Mouse (Mus musculus): ENCODE data around the gene Adat3.
"Not testable (repeated sequence)": the region's sequence is repeated elsewhere in the genome, so short reads cannot be mapped to it uniquely, and the experiment has no call there.

Gene Adat3

DNA sequence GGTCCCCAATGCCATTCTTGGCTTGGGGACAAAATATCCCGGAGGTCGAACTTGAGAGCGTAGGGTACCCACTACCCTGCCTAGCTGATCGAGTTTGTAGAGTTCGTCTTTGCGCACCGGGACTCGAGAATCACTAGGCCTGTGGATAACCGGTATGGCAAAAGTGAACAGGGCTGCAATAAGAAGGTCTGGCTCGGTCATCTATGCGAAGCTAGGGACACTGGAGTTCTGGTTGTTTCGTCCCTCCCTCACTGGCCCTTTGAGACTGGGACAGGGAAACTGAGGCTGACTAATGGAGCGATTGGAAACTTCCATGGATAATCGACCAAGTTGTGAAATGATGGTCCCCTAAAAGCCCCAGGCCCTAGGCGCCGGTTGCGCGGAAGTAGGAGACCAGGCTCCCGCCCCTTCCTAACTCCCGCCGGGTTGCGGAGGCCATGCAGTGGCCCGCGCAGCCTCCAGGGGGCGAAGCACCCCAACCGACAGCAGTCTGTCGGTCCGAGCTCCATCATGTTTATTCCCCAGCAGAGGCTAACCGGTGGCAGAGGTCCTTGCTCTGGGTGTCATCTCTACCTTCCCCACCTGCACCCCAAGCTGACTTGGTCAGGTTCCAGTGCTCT, 24.4 kb upstream of the Adat3 start:
- in situ Hi-C loops (cut with MboI, MseI): loop anchor here (5.0 kb wide), 1 partner anchor 109 kb away; no protein-coding TSS in a partner anchor

DNA sequence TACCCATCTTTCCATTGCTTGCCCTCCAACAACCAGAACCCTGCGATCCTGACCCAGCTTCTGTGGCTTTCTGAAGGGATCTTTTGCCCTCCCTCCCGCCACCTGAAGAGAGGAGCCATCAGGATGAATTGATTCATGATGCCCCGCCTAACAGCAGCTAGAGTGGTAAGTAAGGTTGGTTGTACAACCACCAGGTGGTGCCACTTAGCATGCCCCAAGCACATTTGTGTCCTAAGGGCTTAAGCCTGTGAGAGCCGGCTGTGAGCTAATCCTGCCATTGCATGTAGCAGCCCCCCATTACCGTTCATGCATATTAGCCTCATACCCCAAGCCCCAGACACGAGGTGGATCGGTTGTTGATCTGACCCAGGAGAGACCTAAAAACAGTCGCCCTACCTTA, 23.8 kb upstream of the Adat3 start:
- in situ Hi-C loops (cut with MboI, MseI): loop anchor here (5.0 kb wide), 1 partner anchor 108 kb away; no protein-coding TSS in a partner anchor

DNA sequence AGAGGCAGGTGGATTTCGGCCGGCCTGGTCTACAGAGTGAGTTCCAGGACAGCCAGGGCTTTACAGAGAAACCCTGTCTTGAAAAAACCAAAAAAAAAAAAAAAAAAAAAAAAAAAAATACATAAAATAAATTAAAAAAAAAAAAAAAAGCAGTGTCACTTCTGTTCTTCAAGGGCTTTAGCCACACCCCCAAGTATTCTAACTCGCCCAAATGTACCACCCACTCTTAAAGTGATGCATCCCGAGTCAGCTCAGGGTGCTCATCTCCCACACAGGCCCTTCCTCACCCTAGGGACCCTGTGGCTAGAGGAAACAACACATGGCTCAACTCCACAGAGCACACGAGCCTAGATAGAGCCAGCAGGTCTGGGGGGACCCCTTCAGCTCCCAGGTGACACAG, 19.6 kb upstream of the Adat3 start:
- in situ Hi-C loops (cut with MboI, MseI): no loop called here

DNA sequence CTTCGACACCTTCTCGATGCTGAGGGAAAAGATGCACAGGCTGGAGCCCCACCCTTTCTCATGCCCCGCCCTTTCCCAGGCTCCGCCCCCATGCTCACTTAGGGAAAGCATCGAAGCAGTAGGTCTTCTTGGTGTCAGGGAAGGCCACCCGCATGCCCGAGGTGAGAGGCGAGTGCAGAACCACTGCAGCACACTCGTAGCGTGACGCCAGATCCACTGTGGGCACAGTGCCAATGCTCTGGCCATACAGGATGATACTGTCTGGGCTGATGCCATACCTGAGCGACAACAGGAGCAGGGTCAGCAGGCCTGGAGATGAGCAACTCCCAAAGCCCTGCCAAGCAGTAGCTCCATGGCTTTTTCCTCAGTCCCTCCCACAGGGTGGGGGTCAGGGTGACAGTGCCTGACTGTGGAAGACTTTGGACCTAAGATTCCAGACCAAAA, 18.6 kb upstream of the Adat3 start:
- in situ Hi-C loops (cut with MboI, MseI): no loop called here

DNA sequence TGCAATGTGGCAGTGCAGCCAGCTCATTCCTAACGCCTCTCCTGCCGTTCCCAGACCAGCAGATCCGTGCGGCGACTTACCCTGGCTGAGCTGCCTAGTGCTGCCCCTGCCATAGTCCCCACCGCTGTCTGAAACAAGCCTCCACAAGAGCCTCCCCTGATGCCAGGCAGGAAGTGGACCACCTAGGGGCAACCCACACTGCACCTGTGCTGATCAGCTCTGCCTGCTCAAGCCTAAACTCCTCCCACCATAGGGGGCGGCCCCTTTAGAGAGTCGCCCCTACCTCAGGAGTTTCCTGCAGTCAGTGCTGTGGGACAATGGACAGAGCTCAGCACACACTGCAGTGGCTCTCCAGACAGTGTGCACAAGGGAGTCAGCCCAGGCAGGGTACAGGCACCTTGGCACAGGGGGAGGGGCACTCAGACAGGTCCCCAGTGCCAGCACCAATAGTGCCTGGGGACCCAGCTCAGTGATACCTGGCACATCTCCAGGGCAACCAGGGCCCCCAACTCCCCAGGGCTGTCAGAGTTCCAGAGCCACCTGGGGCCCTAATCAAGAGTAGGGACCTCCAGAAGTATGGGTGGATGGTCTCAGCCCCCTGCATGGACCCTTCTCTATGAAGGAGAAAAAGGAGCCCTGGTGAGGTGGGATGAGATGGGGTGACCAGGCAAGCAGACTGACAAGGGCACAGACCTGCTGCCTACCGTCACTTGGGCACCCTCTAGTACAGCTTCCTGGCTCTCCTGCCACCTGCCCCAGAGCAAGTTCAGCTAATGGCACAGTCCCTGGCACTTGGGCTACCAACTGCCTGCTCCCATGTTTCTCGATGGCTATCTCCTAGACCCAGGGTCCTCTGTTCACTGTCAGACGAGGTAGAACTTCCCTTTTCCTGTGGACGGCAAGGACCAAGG, 17.8 kb upstream of the Adat3 start:
- in situ Hi-C loops (cut with MboI, MseI): no loop called here

DNA sequence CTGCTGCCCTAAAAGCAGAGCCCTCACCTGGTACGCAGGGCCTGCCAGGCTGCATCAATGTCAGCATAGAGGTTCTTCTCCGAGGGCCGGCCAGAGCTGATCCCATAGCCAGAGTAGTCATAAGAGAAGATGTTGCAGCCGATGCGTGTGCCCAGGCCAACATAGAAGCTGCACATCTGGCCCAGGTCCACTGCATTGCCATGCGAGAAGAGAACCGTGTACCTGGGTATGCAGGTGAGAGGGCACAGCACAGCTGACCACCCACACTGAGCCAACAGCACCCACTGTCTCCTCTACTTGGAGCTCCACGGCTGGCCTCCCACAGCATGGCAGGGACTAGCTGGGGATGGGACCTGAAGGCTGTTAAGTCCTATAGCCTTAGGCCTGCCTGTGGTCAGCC, 17.1 kb upstream of the Adat3 start:
- in situ Hi-C loops (cut with MboI, MseI): no loop called here

DNA sequence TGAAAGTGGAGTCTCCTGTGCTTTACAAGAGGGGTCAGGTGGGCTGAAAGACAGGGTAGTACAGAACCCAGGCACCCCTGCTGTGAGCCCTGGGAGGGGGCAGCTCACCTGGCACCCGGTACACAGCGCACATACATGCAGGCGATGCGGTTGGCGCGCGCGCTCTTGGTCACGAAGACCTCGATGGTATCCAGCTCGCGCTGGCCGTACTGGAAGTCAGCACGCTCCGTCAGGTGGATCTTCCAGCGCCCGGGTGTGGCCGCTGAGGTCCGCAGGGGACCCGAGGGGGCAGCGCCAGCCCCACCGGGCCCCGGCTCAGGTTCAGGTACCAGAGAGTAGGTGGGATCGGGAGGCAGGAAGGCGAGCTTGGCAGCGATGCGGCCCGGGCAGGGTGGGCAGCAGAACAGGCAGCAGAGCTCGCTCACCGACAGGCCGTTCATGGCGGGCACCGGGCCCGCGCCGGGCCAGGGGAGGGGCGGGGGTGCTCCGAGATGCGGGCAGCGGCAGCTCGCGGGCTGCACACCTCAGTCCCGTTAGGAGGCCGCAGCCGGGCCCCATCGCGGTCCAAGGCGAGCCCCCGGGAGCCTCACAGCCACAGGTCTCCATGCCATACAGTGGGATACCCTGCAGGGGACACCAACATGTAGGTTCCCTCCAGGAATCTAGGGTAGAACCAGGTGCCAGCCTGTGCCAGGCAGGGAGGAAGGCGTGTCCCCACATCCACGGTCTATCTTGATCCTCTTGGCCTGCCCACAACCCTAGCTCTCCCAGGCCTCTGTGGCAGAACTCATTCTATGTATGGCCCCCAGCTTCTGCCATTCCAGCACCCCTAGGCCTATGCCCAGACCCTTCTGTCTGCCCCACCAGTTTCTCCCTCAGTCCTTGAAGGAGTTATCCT, 16.0 kb upstream of the Adat3 start:
- in situ Hi-C loops (cut with MboI, MseI): no loop called here

DNA sequence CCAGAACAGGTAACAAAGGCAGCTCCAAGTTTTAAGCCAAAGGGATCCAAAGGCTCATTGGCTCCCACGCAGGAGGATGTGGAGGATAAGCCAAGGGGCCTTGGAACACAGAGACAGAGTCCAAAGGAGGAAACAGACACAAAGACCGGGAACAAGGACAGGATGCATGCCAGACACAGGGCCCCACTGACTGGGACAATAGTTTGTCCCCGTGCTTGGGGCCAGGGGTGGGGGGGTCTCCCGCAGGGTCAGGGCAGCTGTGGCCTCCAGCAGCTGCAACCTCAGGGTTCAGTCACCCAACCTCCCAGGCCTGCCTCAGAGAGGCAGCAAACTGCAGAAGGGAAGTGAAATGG, 15.4 kb upstream of the Adat3 start:
- in situ Hi-C loops (cut with MboI, MseI): no loop called here

DNA sequence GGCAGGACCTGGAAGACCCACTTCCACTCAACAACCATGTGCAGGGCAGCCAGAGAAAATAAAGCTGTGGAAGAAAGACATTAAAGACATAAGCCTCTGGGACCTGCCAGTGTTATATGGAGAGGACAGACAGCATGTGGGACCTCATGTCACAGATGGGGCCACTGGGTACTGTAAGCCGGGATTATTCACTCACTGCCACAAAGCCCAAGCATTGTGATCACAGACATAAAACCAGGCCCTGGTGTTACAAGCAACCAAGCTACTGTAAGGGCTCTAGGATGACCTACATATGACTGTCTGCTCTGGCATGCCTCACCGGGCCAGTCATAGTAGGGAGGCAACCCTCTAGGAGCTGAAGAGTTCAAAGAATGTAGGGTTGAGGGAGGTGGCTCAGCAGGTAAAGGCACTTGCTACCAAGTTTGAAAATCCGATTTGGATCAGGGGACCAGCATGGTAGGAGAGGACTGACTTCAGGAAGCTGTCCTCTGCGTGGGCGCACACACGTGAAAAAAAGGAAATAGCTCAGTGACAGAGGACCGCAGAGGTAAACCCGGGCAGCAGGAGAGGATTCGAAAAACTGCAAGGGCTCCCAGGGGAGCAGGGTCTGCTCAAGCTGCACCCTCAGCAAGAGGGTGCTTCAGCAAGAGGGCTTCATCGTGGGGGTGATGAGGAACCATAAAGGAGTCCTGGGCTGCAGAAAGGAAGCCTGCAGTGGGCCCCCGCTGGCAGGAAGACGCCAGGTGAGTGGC, 13.4 kb upstream of the Adat3 start:
- in situ Hi-C loops (cut with MboI, MseI): no loop called here

DNA sequence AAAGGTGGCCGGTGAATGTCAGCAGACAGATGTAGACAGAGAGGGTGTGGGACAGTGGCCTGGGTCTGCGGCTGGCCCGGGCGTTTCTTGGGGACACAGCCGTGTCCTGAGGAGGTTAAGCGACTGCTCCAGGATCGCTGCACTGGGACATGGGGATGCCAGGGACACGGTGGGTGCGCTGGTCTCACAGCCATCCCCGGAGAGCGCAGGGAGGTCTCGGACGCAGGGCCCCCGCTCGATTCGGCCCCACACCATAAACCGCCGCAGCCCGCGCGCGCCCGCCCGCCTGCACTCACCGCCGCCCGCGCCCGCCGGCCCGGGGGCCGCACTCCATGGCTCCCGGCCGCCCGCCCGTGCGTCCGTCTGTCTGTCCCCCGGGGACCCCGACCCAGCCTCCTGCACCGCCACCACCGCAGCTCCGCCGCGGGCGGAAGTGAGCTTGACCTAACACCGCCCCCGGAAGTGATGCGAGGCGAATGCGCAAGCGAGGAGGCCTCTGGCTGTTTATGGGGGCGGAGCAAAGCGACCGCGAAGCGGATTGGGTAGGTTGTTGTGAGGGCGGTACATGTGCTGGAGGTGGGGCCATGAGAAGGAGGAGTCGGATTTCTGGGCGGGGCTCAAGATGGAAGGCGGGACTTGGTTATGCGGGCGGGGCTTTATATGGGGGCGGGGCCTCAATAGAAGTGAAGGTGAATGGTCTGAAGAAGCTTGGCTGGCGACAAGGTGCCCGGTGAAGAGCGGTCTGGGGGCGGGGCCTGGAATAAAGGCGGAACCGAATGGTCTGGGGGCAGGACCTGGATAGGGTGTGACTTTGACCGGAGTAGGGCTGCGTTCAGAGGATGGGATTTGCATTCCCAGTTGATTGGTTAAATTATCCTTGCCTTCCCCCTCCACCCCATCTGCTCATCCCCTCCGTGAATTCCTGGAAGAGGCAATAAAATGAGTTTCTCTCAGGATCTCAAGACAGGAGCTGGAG, 12.5 kb upstream of the Adat3 start, which contains the start of gene Abhd17a:
Abhd17a (minus strand) TSS at position 463 of the 976 bp plus-strand sequence.
- in situ Hi-C loops (cut with MboI, MseI): loop anchor here (10.0 kb wide), 1 partner anchor 365 kb away; no protein-coding TSS in a partner anchor

DNA sequence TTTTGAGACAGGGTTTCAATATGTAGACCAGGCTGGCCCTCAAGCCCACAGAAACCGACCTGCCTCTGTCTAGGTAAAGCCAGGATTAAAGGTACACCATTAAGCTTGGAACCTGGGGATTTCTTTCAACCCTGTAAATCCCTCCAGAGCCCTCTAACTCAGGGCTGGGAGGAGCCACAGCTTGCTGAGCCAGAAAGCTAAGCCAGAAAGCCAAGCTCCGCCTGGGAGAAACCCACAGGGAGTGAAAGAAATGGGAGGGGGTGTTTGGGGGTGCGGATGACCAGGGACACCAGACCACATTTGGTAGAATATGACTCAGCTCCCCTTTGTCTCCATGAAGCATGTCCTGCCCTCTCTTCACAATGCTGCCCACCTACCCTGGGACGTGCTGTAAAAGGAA, 6.4 kb upstream of the Adat3 start:
- in situ Hi-C loops (cut with MboI, MseI): loop anchor here (10.0 kb wide), 1 partner anchor 358 kb away; no protein-coding TSS in a partner anchor

DNA sequence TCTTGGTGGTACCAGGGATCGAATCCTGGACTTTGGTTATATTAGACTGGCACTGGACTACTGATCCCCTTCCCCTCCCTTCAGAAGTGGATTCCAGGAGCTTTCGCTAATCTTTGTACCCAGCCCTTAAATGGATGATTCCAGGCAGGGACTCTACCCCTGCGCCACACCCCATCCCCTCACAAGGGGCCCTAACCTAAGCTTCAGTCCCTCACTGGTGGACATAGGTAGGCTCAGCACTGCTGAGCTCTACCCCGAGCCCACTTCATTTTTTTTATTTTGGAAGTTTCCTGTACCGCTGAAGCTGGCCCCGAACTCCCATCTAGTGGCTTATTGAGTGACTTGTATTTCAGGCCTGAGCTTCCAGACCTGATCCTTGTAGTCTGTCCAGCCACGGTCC, 684 bp downstream of the Adat3 start:
- in situ Hi-C loops (cut with MboI, MseI): no loop called here

DNA sequence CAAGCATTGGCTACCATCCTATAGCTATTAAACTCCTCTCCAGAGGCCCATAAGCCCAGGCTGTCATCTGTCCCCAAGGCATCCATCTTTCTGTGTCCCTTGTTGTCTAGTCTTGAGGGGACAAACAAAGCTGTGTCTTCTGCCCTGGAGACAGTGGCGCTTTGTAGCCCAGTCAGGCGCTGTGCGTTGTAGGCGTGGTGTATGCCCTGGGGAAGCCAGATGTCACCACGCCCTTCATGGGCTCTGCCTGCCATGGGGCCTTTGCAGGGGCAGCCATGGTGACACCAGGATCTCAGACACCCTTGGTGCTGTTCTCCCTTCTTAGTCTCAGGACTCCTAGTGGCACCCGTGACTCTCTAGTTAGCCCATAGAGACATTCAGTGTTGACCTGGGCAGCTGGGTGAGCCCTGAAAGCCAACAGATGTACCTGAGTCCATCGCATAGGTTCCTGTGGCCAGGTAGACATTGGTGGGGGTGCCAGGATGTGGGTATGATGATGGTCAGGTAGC, 1.4 kb downstream of the Adat3 start:
- in situ Hi-C loops (cut with MboI, MseI): no loop called here

DNA sequence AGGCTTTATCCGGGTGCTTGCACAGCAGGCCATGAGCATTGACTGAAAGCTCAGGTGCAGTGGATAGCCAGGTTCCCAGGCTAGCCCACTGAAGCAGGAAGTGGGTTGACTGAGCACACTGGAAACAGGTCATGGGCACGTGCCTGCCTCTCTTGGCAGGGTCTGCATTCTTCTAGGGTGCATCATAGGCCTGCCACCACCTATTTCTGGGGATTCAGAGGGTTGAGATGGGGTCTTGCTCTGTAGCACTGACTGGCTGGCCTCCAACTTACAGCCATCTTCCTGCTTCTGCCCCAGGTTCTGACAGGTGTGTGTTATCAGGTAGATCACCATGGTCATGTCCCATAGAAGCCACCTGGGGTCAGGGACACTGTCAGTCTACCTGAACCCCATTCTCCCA, 2.3 kb downstream of the Adat3 start:
- in situ Hi-C loops (cut with MboI, MseI): no loop called here

DNA sequence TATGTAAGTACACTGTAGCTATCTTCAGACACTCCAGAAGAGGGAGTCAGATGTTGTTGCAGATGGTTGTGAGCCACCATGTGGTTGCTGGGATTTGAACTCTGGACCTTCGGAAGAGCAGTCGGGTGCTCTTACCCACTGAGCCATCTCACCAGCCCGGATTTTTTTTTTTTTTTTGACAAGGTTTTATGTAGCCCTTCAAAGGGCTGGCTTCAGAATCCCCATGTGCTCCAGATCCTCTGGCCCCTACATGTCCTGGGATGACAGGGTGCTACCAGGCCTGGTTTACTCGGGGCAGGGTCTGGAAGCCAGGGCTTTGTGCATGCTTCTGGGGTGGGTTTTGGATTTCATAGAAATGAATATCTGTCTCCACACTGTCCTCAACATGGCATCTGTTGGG, 3.0 kb downstream of the Adat3 start, which contains the start of gene Gm49322:
Gm49322 (plus strand) TSS at position 301 of the 400 bp plus-strand sequence.
- in situ Hi-C loops (cut with MboI, MseI): not testable (repeated sequence)

DNA sequence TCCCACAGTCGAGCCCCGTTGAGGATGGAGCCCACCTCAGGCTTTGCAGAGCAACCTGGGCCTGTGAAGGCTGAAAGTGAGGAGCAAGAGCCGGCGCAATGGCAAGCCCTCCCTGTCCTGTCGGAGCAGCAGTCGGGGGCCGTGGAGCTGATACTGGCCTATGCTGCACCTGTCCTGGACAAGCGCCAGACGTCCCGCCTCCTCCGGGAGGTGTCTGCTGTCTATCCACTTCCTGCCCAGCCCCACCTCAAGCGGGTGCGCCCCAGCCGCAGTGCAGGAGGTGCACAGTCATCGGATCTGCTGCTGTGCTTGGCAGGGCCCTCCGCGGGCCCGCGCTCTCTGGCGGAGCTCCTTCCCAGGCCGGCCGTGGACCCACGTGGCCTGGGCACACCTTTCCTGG, 3.6 kb downstream of the Adat3 start:
- in situ Hi-C loops (cut with MboI, MseI): no loop called here

DNA sequence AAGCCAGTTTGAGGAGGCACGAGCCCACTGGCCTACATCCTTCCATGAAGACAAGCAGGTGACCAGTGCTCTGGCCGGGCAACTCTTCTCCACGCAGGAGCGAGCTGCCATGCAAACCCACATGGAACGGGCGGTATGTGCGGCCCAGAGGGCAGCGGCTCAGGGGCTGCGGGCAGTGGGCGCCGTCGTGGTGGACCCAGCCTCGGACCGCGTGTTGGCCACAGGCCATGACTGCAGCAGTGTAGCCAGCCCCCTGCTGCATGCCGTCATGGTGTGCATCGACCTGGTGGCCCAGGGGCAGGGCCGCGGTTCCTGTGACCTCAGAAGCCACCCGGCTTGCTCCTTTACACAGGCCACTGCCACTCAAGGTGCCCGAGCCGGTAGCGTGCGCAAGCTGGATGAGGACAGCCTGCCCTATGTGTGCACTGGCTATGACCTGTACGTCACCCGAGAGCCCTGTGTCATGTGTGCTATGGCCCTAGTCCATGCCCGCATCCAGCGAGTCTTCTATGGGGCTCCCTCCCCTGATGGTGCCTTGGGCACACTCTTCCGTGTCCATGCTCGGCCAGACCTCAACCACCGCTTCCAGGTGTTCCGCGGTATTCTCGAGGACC, 4.2 kb downstream of the Adat3 start:
- in situ Hi-C loops (cut with MboI, MseI): no loop called here

DNA sequence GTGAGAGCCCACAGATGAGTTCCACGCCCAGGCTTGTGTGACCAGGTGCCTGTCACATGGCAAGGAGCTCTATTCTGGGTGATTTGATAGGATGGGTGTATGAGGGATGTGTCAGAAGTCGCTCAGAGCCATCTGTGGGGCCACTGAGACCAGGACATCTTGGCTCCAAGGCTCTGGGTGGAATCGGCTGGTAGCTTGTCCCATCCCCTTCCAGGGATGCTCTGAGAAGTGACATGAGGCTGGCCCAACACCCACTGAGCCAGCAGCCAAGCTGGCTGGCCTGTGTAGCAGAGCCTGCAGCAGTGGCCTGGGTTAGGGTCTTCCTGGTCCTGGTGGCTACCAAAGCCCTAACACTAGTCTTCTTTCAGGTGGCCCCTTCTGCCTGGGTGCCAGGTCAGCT, 5.8 kb downstream of the Adat3 start:
- in situ Hi-C loops (cut with MboI, MseI): no loop called here

DNA sequence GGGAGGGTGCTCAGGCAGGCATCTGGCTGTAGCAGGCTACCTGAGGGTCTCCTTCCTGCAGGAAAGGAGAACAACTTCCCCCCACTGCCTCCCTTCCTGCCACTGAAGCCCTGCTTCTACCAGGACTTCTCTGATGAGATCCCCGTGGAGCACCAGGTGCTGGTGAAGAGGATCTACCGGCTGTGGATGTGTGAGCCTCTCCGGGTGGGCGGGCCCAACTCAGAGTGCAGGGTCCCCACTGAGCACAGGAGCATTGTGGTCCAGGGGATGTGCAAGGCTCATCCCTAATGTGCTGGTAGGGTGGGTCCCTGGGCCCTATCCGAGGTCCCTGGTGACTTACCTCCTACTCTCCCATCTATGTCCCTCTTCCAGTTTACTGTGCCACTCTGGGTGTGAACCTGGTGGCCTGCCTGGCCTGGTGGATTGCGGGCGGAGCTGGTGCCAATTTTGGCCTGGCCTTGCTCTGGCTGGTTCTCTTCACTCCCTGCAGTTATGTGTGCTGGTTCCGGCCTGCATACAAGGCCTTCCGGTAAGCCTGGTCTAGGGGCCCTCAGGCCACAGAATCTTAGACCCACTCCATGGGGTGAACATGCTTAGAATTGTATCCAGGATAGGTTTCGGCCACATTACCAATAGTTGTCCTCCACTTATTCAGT, 6.7 kb downstream of the Adat3 start:
- in situ Hi-C loops (cut with MboI, MseI): no loop called here

Measured in T-helper 2 cell (primary cell).